Mouse (Mus musculus): ENCODE measurements at regions not wholly inside any gene's neighbourhood (a gene's known extent, or its start where the extent isn't known, plus 50 kb on each side); places are given as distances from the start of the nearest gene placed in this dataset.

DNA sequence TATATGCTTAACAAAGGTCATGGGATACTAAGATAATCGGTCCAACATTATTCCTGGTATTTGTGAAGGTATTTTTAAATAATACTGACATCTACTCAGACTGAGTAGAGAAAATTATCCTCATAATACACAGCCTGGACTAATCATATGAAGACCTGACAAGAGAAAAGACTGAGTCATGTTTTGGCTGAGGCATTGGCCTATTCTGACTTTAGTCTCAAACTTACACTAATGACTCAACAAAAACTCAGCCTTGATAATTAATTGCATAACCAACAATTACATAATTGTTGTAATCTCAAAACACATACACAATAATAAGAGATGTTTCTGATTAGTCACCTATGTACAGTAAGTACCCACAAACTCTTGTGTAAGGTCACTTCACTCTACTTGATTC, 300.3 kb upstream of the Gm10306 start:
- TF ChIP-seq EP300 (IDR thresholded peaks at IDR 0.05; ENCODE audit: insufficient read depth, low read depth, low read length) (no peak), CTCF (IDR thresholded peaks at IDR 0.05; ENCODE audit: low read depth, low read length) (no peak), POLR2A (IDR thresholded peaks at IDR 0.05; ENCODE audit: insufficient read depth, low read length) (no peak)

Measured in ES-Bruce4 (cell line).